Mouse (Mus musculus): ENCODE measurements around the gene Ep400.

DNA sequence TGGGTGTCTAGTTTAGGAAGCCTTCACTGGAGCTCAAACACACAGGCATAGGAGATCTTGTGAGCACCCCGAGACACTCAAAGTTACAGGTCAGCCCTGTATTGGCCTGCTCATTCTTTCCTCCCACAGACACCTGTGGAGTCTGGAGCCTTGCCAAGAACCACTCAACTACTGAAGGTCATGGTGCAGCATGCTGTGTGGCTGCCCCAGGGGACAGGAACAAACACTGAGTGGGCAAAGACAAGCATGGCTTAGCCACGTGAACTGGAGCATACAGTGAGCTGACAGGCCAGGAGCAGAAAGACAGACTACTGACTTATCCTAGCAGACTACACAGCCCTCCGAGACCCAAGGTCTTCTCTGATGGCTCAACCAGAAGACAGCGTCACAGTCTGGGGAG lies 27.2 kb upstream of the Ep400 start:
- TF ChIP-seq CTCF (IDR thresholded peaks at IDR 0.05; ENCODE audit: borderline replicate concordance, control insufficient read depth, extremely low read depth, insufficient read depth, low read length, poor library complexity) (no peak), POLR2A (IDR thresholded peaks at IDR 0.05; ENCODE audit: control insufficient read depth, extremely low read depth, insufficient read depth, low read length, poor library complexity) (no peak)
